Mouse (Mus musculus): Measurements from ENCODE around the gene Tulp3.
"Not testable (repeated sequence)": the region's sequence is repeated elsewhere in the genome, so short reads cannot be mapped to it uniquely, and the experiment has no call there.

Gene Tulp3

GRCm38 (mm10) chr6:128355201-128355681 is 410 bp downstream of the Tulp3 start:
- peak; percentile 15 to 18 for DNase-seq

- no peak for DNase-seq
Measured at GRCm38 (mm10) chr6:128354140-128354539, 1.5 kb downstream of the Tulp3 start.

- no peak for DNase-seq
Measured at GRCm38 (mm10) chr6:128349711-128350110, 5.9 kb downstream of the Tulp3 start.

GRCm38 (mm10) chr6:128346782-128347181 is 8.9 kb downstream of the Tulp3 start:
- no peak for DNase-seq

GRCm38 (mm10) chr6:128345623-128346022 is 10.0 kb downstream of the Tulp3 start:
- DNase-seq = no peak

GRCm38 (mm10) chr6:128341956-128342723 is 13.5 kb downstream of the Tulp3 start:
- no peak for DNase-seq

- no peak for DNase-seq
Measured at GRCm38 (mm10) chr6:128338876-128339275, 16.8 kb downstream of the Tulp3 start.

- no peak for DNase-seq
Measured at GRCm38 (mm10) chr6:128337467-128337866, 18.2 kb downstream of the Tulp3 start.

GRCm38 (mm10) chr6:128334397-128335124 is 21.1 kb downstream of the Tulp3 start:
- peak; percentile 68 to 77 for DNase-seq

GRCm38 (mm10) chr6:128318317-128318716 is 37.3 kb downstream of the Tulp3 start:
- peak; percentile 23 to 54 for DNase-seq

- DNase-seq = no peak
Measured at GRCm38 (mm10) chr6:128315597-128315996, 40.1 kb downstream of the Tulp3 start.

- DNase-seq = no peak
Measured at GRCm38 (mm10) chr6:128314796-128315195, 40.9 kb downstream of the Tulp3 start.

- DNase-seq = peak; percentile 66 to 67
Measured at GRCm38 (mm10) chr6:128308311-128308710, 47.3 kb downstream of the Tulp3 start.

- DNase-seq = no peak
Measured at GRCm38 (mm10) chr6:128304801-128305200, 50.9 kb downstream of the Tulp3 start.

GRCm38 (mm10) chr6:128302640-128303039 is 53.0 kb downstream of the Tulp3 start:
- DNase-seq = not testable (repeated sequence)

- DNase-seq = no peak
Measured at GRCm38 (mm10) chr6:128301891-128302290, 53.8 kb downstream of the Tulp3 start.

GRCm38 (mm10) chr6:128301458-128301857 is 54.2 kb downstream of the Tulp3 start:
- no peak for DNase-seq

GRCm38 (mm10) chr6:128300134-128301001 is 55.3 kb downstream of the Tulp3 start, which contains the start of gene Tead4:
Gene Tead4, minus strand, starts transcription at chr6:128300823.
- DNase-seq = peak; percentile 91 to 93

GRCm38 (mm10) chr6:128299292-128300133 is 56.1 kb downstream of the Tulp3 start:
- no peak for DNase-seq

GRCm38 (mm10) chr6:128298246-128298645 is 57.4 kb downstream of the Tulp3 start:
- no peak for DNase-seq

GRCm38 (mm10) chr6:128296750-128297393 is 58.8 kb downstream of the Tulp3 start:
- DNase-seq = no peak
